Mouse (Mus musculus): ENCODE data around the gene Gm7954. TPM values are rescaled to one million over a fixed set of nuclear protein-coding genes. Genes with fewer than 3 reads are reported as not detected.
"Not testable (repeated sequence)": the region's sequence is repeated elsewhere in the genome, so short reads cannot be mapped to it uniquely, and the experiment has no call there.

Gm7954 gene
- polyA plus RNA-seq (2016; fragmentation: Nextera tagmentation; extraction: Ambion mirVana): not detected in 2 replicates

DNA sequence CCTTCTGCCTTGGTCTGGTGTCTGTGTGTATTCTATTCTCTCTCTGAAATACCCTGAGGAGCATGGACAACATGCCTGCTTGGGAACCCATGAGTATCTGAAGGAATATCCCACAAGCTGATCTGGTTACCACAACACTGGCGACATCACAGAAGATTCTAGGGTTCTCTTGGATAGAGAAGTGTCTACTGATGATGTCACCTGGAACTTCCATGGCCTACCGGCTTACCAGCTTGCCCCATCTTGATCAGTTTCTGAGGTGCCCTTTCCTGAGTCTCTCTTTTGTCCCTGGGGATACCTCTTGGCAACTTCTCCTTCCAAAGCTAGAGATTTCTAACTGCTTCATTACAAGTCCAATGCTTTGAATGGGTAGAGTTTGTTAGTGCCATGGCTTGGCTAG lies at the start of gene Gm7954:
Gm7954 (minus strand) TSS at position 101 of the 400 bp plus-strand sequence.
- not testable (repeated sequence) for H3K4me3 ChIP-seq, H3K9me3 ChIP-seq
- no CpG with 5 or more reads among the region's 2 CpGs for WGBS

DNA sequence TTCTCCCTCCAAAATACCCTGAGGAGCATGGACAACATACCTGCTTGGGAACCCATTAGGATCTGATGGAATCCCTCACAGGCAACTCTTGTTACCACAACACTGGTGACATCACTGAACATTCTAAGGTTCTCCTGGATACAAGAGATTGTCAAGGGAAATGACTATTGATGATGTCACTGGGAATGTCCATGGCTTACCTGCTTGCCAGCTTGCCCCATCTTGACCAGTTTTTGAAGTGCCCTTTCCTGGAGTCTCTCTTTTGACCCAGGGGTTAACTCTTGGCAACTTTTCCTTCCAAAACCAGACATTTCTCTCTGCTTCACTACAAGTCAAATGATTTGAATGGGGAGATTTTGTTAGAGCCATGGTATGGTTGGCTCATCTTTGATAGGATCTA lies 36.1 kb upstream of the Gm7954 start, which contains the start of gene Gm3486:
Gm3486 (minus strand) TSS at position 101 of the 400 bp plus-strand sequence.
- not testable (repeated sequence) for H3K4me3 ChIP-seq; H3K27me3 ChIP-seq (replicated peaks); H3K9ac ChIP-seq; ATAC-seq (ENCODE audit: low FRiP score, low read depth); H3K9me3 ChIP-seq; H3K4me1 ChIP-seq; H3K36me3 ChIP-seq; H3K4me2 ChIP-seq (replicated peaks); H3K27ac ChIP-seq

More for the DNA sequence above, at the start of gene Gm7954:
- H3K4me1 ChIP-seq; H3K36me3 ChIP-seq; H3K27ac ChIP-seq; H3K4me2 ChIP-seq (replicated peaks); H3K9ac ChIP-seq; H3K27me3 ChIP-seq (replicated peaks); ATAC-seq (ENCODE audit: low FRiP score, low read depth): not testable (repeated sequence)

DNA sequence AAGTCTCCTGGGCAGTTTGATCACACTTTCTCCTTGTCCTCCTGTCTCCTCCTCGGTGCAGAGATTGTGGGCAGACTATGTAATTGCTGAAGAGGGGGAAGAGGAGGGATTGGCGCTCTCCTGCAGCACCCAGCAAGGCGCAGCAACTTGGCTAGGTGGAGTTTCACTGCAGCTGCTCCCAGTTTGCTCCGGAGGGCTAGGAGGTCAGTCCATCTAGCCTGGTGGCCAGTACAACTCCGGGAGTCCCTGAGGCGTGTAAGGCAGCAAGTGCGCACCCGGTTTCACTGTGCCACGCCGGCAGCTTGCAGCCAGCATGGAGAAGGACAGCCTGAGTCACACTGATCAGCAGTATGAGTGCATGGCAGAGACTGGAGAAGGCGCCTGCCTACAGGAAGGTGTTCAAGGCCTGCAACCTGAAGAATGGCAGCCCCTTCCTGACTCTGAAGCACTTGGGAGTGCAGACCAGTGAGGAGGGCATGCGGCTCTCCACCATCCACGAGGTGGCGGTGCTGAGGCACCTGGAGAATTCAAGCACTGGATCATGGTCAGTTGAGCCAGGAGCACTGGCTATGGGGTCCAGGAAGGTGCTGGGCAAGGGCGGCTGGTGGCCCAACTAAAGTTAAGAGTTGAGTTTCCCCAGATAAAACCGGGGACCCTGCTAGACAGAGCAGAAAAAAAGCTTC lies 27.8 kb downstream of the Gm7954 start:
- ATAC-seq (ENCODE audit: low FRiP score, low read depth); H3K27ac ChIP-seq; H3K36me3 ChIP-seq; H3K9ac ChIP-seq; H3K27me3 ChIP-seq (replicated peaks); H3K4me3 ChIP-seq; H3K9me3 ChIP-seq; H3K4me1 ChIP-seq: not testable (repeated sequence)
- WGBS: 29% methylated on average over 12 of the region's 16 CpGs
- H3K4me2 ChIP-seq (replicated peaks): peak overlapping the region; percentile 40

DNA sequence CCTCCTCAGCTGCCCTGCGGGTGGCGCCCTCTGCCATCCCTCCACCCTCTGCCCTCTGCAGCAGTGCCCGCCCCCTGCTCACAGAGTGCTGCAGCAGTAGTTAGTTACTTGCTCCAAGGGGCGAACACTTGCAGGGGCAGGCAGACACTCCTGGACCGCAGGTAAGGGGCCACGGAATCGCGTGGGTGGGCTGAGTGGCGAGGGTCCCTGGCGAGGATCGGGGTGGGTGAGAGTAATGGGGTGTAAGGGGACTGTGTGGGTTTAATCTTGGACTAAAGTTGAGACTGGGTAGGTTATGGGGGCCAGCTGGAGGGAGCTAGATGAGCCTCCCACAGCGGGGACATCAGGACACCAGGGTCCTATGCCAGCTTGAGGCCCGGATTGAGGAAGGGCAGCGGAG lies 28.6 kb downstream of the Gm7954 start:
- H3K4me3 ChIP-seq; H3K27me3 ChIP-seq (replicated peaks); H3K9me3 ChIP-seq; H3K36me3 ChIP-seq; H3K27ac ChIP-seq; H3K9ac ChIP-seq; H3K4me1 ChIP-seq; ATAC-seq (ENCODE audit: low FRiP score, low read depth): not testable (repeated sequence)
- 11% methylated on average over 14 of the region's 14 CpGs for WGBS
- peak overlapping the region; percentile 40 for H3K4me2 ChIP-seq (replicated peaks)

DNA sequence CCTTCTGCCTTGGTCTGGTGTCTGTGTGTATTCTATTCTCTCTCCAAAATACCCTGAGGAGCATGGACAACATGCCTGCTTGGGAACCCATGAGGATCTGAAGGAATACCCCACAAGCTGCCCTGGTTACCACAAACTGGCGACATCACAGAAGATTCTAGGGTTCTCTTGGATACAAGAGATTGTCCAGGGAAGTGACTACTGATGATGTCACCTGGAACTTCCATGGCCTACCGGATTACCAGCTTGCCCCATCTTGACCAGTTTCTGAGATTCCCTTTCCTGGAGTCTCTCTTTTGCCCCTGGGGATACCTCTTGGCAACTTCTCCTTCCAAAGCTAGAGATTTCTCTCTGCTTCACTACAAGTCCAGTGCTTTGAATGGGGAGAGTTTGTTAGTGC lies 45.1 kb downstream of the Gm7954 start, which contains the start of gene Gm6482:
Gm6482 (minus strand) TSS at position 101 of the 400 bp plus-strand sequence.
- not testable (repeated sequence) for H3K27ac ChIP-seq; H3K9me3 ChIP-seq; H3K4me2 ChIP-seq (replicated peaks); H3K4me1 ChIP-seq; H3K9ac ChIP-seq; ATAC-seq (ENCODE audit: low FRiP score, low read depth); H3K4me3 ChIP-seq; H3K27me3 ChIP-seq (replicated peaks); H3K36me3 ChIP-seq
- WGBS: 100% methylated on average over 1 of the region's 2 CpGs

Other genes starting within 250 kb of the Gm7954 start
- gene Gm2832, start 174.7 kb downstream of the Gm7954 start, polyA plus RNA-seq (2016; fragmentation: Nextera tagmentation; extraction: Ambion mirVana): 0.10 TPM in 1 of 2 replicates, not detected in the other
- gene Gm5798, start 104.9 kb downstream of the Gm7954 start, polyA plus RNA-seq (2016; fragmentation: Nextera tagmentation; extraction: Ambion mirVana): not detected in 2 replicates
- gene Gm7945, start 67.1 kb downstream of the Gm7954 start, polyA plus RNA-seq (2016; fragmentation: Nextera tagmentation; extraction: Ambion mirVana): not detected in 2 replicates
- gene Gm6482, start 45.2 kb downstream of the Gm7954 start, polyA plus RNA-seq (2016; fragmentation: Nextera tagmentation; extraction: Ambion mirVana): not detected in 2 replicates
- gene Gm3486, start 36.0 kb upstream of the Gm7954 start, polyA plus RNA-seq (2016; fragmentation: Nextera tagmentation; extraction: Ambion mirVana): not detected in 2 replicates
- gene Gm7970, start 102.1 kb upstream of the Gm7954 start, polyA plus RNA-seq (2016; fragmentation: Nextera tagmentation; extraction: Ambion mirVana): not detected in 2 replicates
- gene 1700049E17Rik2, start 119.7 kb upstream of the Gm7954 start, polyA plus RNA-seq (2016; fragmentation: Nextera tagmentation; extraction: Ambion mirVana): not detected in 2 replicates
- gene Gm3072, start 171.1 kb upstream of the Gm7954 start, polyA plus RNA-seq (2016; fragmentation: Nextera tagmentation; extraction: Ambion mirVana): not detected in 2 replicates
- not detected in 2 replicates for gene Gm3676, start 193.0 kb upstream of the Gm7954 start, polyA plus RNA-seq (2016; fragmentation: Nextera tagmentation; extraction: Ambion mirVana)
- gene Gm8068, start 248.4 kb upstream of the Gm7954 start, polyA plus RNA-seq (2016; fragmentation: Nextera tagmentation; extraction: Ambion mirVana): not detected in 2 replicates